8 mouse cellular contexts compared by ENCODE assay signal in genomic region chr11:120189459-120190312, GRCm38 (mm10). TPM values are rescaled to one million over a fixed set of nuclear protein-coding genes. Genes with fewer than 3 reads are reported as not detected.
DNase-seq lines count a peak whose midpoint lies in the region; ATAC-seq lines count a peak whose summit lies in the region.

No protein-coding gene starts in this region.

- WGBS in embryonic facial prominence, embryonic 11.5 days: under 1% methylated on average over 58 of the region's 68 CpGs
- WGBS in intestine, embryonic 16.5 days: under 1% methylated on average over 67 of the region's 68 CpGs

- peak overlapping the region; percentile 100 for H3K9ac ChIP-seq in embryonic facial prominence, embryonic 11.5 days (replicated peaks; ENCODE audit: low read length)
- peak overlapping the region; percentile 98 for H3K9ac ChIP-seq in intestine, embryonic 16.5 days (ENCODE audit: low read depth, low read length)

- no peaks in the 10 kb centered on the region for H3K9me3 ChIP-seq in embryonic facial prominence, embryonic 11.5 days (replicated peaks; ENCODE audit: control insufficient read depth, low read length)
- no peaks in the 10 kb centered on the region for H3K9me3 ChIP-seq in intestine, embryonic 16.5 days (ENCODE audit: control insufficient read depth, low read length)

- no peaks in the 10 kb centered on the region for H3K27me3 ChIP-seq in embryonic facial prominence, embryonic 11.5 days (ENCODE audit: control insufficient read depth, insufficient read depth, low read length)
- H3K27me3 ChIP-seq in intestine, embryonic 16.5 days (replicated peaks; ENCODE audit: control insufficient read depth, insufficient read depth, low read length): no peaks in the 10 kb centered on the region

- H3K4me1 ChIP-seq in embryonic facial prominence, embryonic 11.5 days (ENCODE audit: control insufficient read depth, insufficient read depth, low read length): peaks cover 6% of the 10 kb centered on the region
- peaks cover 31% of the 10 kb centered on the region for H3K4me1 ChIP-seq in intestine, embryonic 16.5 days (ENCODE audit: control insufficient read depth, insufficient read depth, low read length)

- H3K36me3 ChIP-seq in embryonic facial prominence, embryonic 11.5 days (replicated peaks; ENCODE audit: control insufficient read depth, insufficient read depth, low read depth, low read length): no peaks in the 10 kb centered on the region; the same call in 1 of the 2 replicates
- H3K36me3 ChIP-seq in intestine, embryonic 16.5 days (ENCODE audit: control insufficient read depth, insufficient read depth, low read length): no peaks in the 10 kb centered on the region

- peak overlapping the region; percentile 74 for H3K4me3 ChIP-seq in embryonic facial prominence, embryonic 11.5 days (ENCODE audit: low read depth, low read length)
- H3K4me3 ChIP-seq in intestine, embryonic 16.5 days (ENCODE audit: low read length): peak overlapping the region; percentile 91

- ATAC-seq in embryonic facial prominence, embryonic 11.5 days (replicated peaks; ENCODE audit: insufficient number of reproducible peaks, low FRiP score, low TSS enrichment, low read depth): peak; percentile 90
- ATAC-seq in intestine, embryonic 16.5 days: peak; percentile 93

- DNase-seq in adrenal gland, postnatal 25 days: peak; percentile 100
- DNase-seq in embryonic facial prominence, embryonic 11.5 days (ENCODE audit: low spot score): peak; percentile 99
- peak; percentile 64 for DNase-seq in gonadal fat pad, adult 2 months (ENCODE audit: low read depth)
- peak; percentile 99 for DNase-seq in left cerebral cortex, postnatal 25 days (ENCODE audit: low spot score in 2 of 2)
- DNase-seq in mesoderm, embryonic 11.5 days (ENCODE audit: low read depth, low spot score): peak; percentile 98
- peak; percentile 98 for DNase-seq in right cerebral cortex, postnatal 25 days
- DNase-seq in urinary bladder, postnatal 36 days (ENCODE audit: low spot score in 2 of 2): peak; percentile 95 to 99

- intact Hi-C loops in left cerebral cortex, postnatal 25 days (cut with DNase I): loop anchor here (2.0 kb wide), 1 partner anchor 159 kb away; the partner anchor contains the start of gene Actg1

- H3K27ac ChIP-seq in embryonic facial prominence, embryonic 11.5 days (replicated peaks; ENCODE audit: low read depth, low read length): peak overlapping the region; percentile 97
- peak overlapping the region; percentile 98 for H3K27ac ChIP-seq in intestine, embryonic 16.5 days (ENCODE audit: low read length)

- peak overlapping the region; percentile 99 for H3K4me2 ChIP-seq in embryonic facial prominence, embryonic 11.5 days (ENCODE audit: low read depth, low read length)
- H3K4me2 ChIP-seq in intestine, embryonic 16.5 days (ENCODE audit: low read depth, low read length): peak overlapping the region; percentile 84

RNA-seq across cellular contexts. Expression of gene Slc38a10, which starts 38.5 kb away (rescaled TPM):
- 122 and 163 TPM in 2 replicates for total RNA-seq in adrenal gland, postnatal 25 days (2021)
- polyA plus RNA-seq in embryonic facial prominence, embryonic 11.5 days (2014; fragmentation: Nextera tagmentation; extraction: Ambion mirVana): 47.8 and 50.0 TPM in 2 replicates
- 153 and 192 TPM in 2 replicates for polyA plus RNA-seq in gonadal fat pad, adult 2 months (2012; rRNA removed)
- polyA plus RNA-seq in intestine, embryonic 16.5 days (2015; fragmentation: Nextera tagmentation; extraction: Ambion mirVana): 84.6 and 91.4 TPM in 2 replicates
- 10 to 100 TPM; 82.9 to 88.8 TPM for total RNA-seq in left cerebral cortex, postnatal 25 days (2021)

RNA-seq across cellular contexts. Expression of gene Bahcc1, which starts 43.1 kb away (rescaled TPM):
- 23.8 and 25.8 TPM in 2 replicates for total RNA-seq in adrenal gland, postnatal 25 days (2021)
- 13.5 and 15.2 TPM in 2 replicates for polyA plus RNA-seq in embryonic facial prominence, embryonic 11.5 days (2014; fragmentation: Nextera tagmentation; extraction: Ambion mirVana)
- 7.4 and 10.7 TPM in 2 replicates for polyA plus RNA-seq in gonadal fat pad, adult 2 months (2012; rRNA removed)
- polyA plus RNA-seq in intestine, embryonic 16.5 days (2015; fragmentation: Nextera tagmentation; extraction: Ambion mirVana): 4.9 and 5.7 TPM in 2 replicates
- total RNA-seq in left cerebral cortex, postnatal 25 days (2021): 10 to 100 TPM; 16.3 to 21.9 TPM

Comparison
In these comparisons a context has a peak if more than half of its experiments do, and no peak if none do; other contexts are left out.
1. Peak in every context shown above with its lines: DNase-seq, ATAC-seq, H3K4me3 ChIP-seq and H3K27ac ChIP-seq.